Mouse (Mus musculus) myocyte (in vitro differentiated cells): ENCODE measurements at regions not wholly inside any gene's neighbourhood (a gene's known extent, or its start where the extent isn't known, plus 50 kb on each side); places are given as distances from the start of the nearest gene placed in this dataset.

Source experiments
- CEBPB ChIP-seq: IDR thresholded peaks from 2 replicates; pipeline ENCODE4 v1.6.1; 2011; ENCODE audit warnings: mild to moderate bottlenecking, moderate library complexity; ENCODE audit not compliant: poor library complexity, insufficient read depth, severe bottlenecking
- E2F4 ChIP-seq: IDR thresholded peaks from one replicate; pipeline ENCODE4 v1.6.1; 2011; ENCODE audit warnings: mild to moderate bottlenecking, control low read depth, moderate library complexity; ENCODE audit not compliant: insufficient read depth
- MAX ChIP-seq: IDR thresholded peaks from one replicate; pipeline ENCODE4 v1.6.1; 2011; ENCODE audit warnings: low read depth, mild to moderate bottlenecking, control low read depth
- MYOD1 ChIP-seq, 3 experiments: IDR thresholded peaks; one replicate each; pipeline ENCODE4 v1.6.1; 2011; ENCODE audit warnings: control low read depth in 2 of 3, low read depth in 2 of 3, mild to moderate bottlenecking in 2 of 3, moderate library complexity in 1 of 3; ENCODE audit not compliant: insufficient read length in 2 of 3, control insufficient read depth in 1 of 3
- POLR2A ChIP-seq: IDR thresholded peaks from one replicate; pipeline ENCODE4 v1.6.1; 2011; ENCODE audit warnings: low read depth, mild to moderate bottlenecking, control low read depth, moderate library complexity; ENCODE audit not compliant: insufficient read length
- TCF12 ChIP-seq: IDR thresholded peaks from one replicate; pipeline ENCODE4 v1.6.1; 2011; ENCODE audit warnings: mild to moderate bottlenecking, control low read depth; ENCODE audit not compliant: poor library complexity, insufficient read depth, severe bottlenecking
- TCF3 ChIP-seq: IDR thresholded peaks from one replicate; pipeline ENCODE4 v1.6.1; 2011; ENCODE audit warnings: low read depth, control low read depth; ENCODE audit not compliant: insufficient read length
- USF1 ChIP-seq: IDR thresholded peaks from one replicate; pipeline ENCODE4 v1.6.1; 2011; ENCODE audit warnings: low read depth, mild to moderate bottlenecking, control low read depth, moderate library complexity

DNA sequence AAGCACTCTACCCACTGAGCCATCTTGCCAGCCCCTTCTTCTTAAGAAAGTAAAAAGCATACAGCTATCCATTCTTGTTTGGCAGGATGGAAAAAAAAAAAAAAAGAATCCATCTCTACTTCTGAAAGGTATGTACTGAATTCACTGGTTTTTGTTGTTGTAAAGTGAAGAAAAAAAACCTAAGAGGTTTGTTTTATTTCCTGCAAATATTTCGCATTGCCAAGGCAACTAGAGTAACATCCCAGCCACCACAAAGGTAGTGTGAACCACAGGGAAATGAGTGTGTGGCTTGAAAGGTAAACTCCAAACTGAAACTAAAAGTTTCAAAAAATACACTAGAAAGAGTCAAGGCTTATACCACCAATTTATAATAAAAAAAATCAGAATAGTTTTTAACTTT, 361.0 kb upstream of the 4930412O13Rik start:
- TF ChIP-seq POLR2A (no peak), MYOD1 (IDR thresholded peaks at IDR 0.05; ENCODE audit: control insufficient read depth in 1 of 3, insufficient read length in 2 of 3, low read depth in 2 of 3) (no peak), TCF3 (no peak), TCF12 (no peak), USF1 (no peak), MAX (no peak), CEBPB (no peak), E2F4 (no peak)
